Mouse (Mus musculus) megakaryocyte, embryonic 14.5 days (primary cell): Measurements from ENCODE around the gene Lpar6. TPM values are rescaled to one million over a fixed set of nuclear protein-coding genes. Genes with fewer than 3 reads are reported as not detected.

ENCODE experiments used
- H3K27me3 ChIP-seq: replicated peaks from 2 replicates; pipeline ENCODE3; 2012; ENCODE audit warnings: inconsistent platforms
- H3K36me3 ChIP-seq: replicated peaks from 2 replicates; pipeline ENCODE3; 2012; ENCODE audit warnings: low read length, inconsistent platforms, mixed read lengths
- H3K4me1 ChIP-seq: 2 replicates; pipeline ENCODE4 v1.6.1; 2012; ENCODE audit warnings: inconsistent platforms
- H3K4me3 ChIP-seq: replicated peaks from 2 replicates; pipeline ENCODE3; 2012; ENCODE audit warnings: moderate library complexity, mild to moderate bottlenecking, inconsistent platforms
- H3K9me3 ChIP-seq: 2 replicates; pipeline ENCODE4 v1.6.1; 2012; ENCODE audit warnings: inconsistent platforms
- FLI1 ChIP-seq: IDR thresholded peaks from 2 replicates; pipeline ENCODE4 v1.6.1; 2012; ENCODE audit warnings: low read length, inconsistent platforms, mixed read lengths
- GATA1 ChIP-seq: IDR thresholded peaks from 3 replicates; pipeline ENCODE4 v1.6.1; 2012; ENCODE audit warnings: mixed read lengths, low read length, inconsistent platforms, borderline replicate concordance
- polyA plus RNA-seq: library from polyadenylated mRNA; stranded (reverse); fragments of >175 nt; gene quantifications from 2 replicates; pipeline ENCODE4 v1.2.3, GENCODE M21; 2012; ENCODE audit warnings: low replicate concordance; ENCODE audit not compliant: insufficient read depth

Lpar6 gene
- polyA plus RNA-seq = 0.41 TPM in 1 of 2 replicates, not detected in the other

DNA sequence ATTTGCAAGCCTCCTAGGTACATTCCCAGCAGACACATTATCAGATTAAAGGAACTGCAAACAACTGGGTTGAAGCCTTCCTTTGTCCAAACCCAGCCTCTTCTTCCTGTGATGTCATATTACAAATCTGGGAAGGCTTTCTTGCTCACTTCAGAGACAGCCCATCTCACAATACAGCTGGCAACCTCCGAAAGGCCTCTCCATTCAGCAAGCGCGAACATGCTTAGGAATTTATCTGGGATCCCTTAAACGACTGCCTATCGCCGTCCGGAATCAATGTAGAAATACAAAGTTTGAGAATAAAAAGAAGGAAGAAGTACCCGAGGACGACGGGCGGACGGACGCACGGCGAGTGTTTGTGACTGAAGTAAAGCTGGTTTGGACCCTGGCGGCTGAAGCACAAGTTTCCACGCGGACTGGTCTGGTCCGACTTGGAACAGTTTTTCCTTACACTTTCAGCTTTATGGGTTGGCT is at the start of gene Lpar6:
Gene Lpar6 (plus strand): TSS at position 48 of the 474 bp plus-strand sequence.
- Histone ChIP-seq H3K4me3 (peak within 1 kb of the TSS; percentile 96), H3K27me3 (no peaks in the 10 kb centered on the region), H3K4me1 (peaks cover 44% of the 10 kb centered on the region), H3K36me3 (peaks cover 45% of the 10 kb centered on the region), H3K9me3 (no peaks in the 10 kb centered on the region)
- TF ChIP-seq GATA1 (no peak), FLI1 (no peak)

- H3K36me3 ChIP-seq = peaks cover 96% of the 10 kb centered on the region
- no peak overlapping the region for H3K4me3 ChIP-seq
- no peaks in the 10 kb centered on the region for H3K9me3 ChIP-seq
- no peak for TF ChIP-seq FLI1
- H3K4me1 ChIP-seq = peaks cover 73% of the 10 kb centered on the region
- H3K27me3 ChIP-seq = no peaks in the 10 kb centered on the region
Observed at GRCm38 (mm10) chr14:73199058-73199457, 38.6 kb upstream of the Lpar6 start.

DNA sequence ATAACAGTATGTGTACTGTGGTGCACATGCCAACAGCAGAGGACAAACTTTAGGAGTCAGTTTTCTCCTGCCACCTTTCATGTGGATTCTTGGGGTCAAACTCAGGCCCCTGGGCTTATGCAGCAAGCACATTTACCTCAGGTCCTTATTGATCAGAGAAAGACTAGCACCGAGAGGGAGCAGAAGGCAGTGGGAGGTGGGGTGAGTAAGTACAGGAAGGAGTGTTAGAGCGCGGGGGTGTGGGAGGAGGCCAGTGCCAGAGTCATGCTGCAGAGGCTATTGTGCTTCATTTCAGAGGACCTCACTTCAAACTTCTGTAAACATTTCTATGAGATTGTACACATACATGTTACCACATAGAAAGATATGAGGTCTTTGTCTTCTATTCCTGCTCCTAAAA is 36.2 kb upstream of the Lpar6 start:
- Histone ChIP-seq H3K36me3 (peaks cover 99% of the 10 kb centered on the region), H3K4me1 (peaks cover 83% of the 10 kb centered on the region), H3K9me3 (no peaks in the 10 kb centered on the region), H3K4me3 (no peak overlapping the region), H3K27me3 (no peaks in the 10 kb centered on the region)
- TF ChIP-seq GATA1 (no peak), FLI1 (no peak)

DNA sequence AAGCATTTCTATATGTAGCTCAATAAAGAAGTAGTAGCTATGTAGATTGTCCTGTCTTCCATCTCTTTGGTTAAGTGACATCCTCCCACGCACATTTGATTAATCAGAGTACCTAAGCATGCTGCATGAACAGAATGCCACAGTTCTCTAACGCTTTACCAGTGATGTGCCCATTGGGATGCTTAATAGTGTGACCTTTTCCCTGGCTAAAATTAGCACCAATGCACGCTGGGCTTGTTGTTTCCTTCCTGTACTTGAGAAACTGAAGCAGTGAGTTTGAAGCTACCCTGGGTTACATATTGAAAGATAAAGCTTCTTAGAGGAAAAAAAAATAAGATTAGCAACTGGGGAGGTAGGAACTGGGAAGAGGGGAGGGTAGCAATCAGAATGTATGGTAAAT is 33.7 kb upstream of the Lpar6 start:
- H3K4me3 ChIP-seq = no peak overlapping the region
- H3K4me1 ChIP-seq = peaks cover 63% of the 10 kb centered on the region
- no peak for TF ChIP-seq FLI1
- TF ChIP-seq GATA1 = no peak
- H3K36me3 ChIP-seq = peaks cover 93% of the 10 kb centered on the region
- H3K9me3 ChIP-seq = no peaks in the 10 kb centered on the region
- no peaks in the 10 kb centered on the region for H3K27me3 ChIP-seq

DNA sequence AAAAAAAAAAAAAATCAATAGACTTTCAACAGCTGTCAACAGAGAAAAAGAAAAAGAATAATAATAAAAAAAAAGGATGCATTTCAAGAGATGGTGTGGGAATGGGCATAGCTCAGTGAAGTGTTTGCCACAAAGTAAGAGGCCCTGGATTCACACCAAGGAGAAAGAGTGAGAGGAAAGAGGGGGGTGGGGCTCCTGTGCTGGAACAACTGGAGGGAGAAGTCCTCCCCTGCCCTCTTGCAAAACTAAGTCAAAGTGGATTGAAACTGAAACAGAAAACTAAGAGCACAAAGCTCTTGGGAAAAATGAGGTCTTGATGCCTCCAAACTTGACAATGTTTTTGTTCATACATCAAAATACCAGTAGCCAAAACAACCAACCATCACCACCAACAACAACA is 28.4 kb upstream of the Lpar6 start:
- no peaks in the 10 kb centered on the region for H3K9me3 ChIP-seq
- H3K27me3 ChIP-seq = no peaks in the 10 kb centered on the region
- peak overlapping the region; percentile 62 for H3K4me3 ChIP-seq
- TF ChIP-seq FLI1 (no peak), GATA1 (no peak)
- H3K36me3 ChIP-seq = peaks cover 84% of the 10 kb centered on the region
- peaks cover 31% of the 10 kb centered on the region for H3K4me1 ChIP-seq

GRCm38 (mm10) chr14:73210196-73210595 is 27.5 kb upstream of the Lpar6 start:
- Histone ChIP-seq H3K9me3 (no peaks in the 10 kb centered on the region), H3K4me3 (no peak overlapping the region), H3K27me3 (no peaks in the 10 kb centered on the region), H3K36me3 (peaks cover 84% of the 10 kb centered on the region), H3K4me1 (peaks cover 27% of the 10 kb centered on the region)
- TF ChIP-seq FLI1 (no peak), GATA1 (no peak)

DNA sequence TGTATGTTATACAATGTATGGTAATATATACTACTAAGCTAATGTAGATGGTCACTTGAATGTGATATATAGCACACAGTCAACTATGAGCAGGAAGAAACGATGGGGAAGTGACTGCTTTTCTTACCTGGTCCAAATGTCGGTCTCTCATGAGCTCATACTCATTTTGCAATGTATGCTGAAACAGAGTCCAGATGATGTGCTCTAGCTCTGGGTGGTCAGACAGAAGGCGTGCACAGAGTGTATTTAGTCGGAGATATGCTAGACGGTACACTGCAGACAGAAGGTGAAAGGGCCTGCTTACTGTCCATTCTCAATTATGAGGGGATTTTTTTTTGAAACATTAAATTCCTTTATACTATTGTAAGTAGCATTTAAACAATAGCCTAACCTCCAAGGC is 26.2 kb upstream of the Lpar6 start:
- Histone ChIP-seq H3K36me3 (peaks cover 85% of the 10 kb centered on the region), H3K4me1 (peaks cover 37% of the 10 kb centered on the region)

DNA sequence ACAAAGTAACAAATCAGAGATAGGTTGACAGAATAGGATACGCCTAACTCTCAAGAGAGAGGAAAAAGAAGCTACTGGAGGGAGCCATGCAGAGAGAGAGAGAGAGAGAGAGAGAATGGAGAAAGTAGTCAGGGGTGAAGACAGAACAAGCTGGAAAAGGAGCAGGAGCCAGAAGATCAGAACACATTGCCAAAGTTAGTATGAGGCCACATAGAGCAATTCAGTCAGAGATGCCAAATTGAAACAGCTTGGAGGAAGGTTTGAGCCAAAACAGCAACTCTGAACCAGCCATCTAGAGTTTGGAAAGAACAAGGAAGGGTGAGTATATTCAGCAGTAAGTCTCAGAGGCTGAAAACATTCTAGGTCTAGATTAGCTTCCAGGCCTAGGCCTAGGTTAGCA is 20.6 kb upstream of the Lpar6 start:
- Histone ChIP-seq H3K9me3 (no peaks in the 10 kb centered on the region), H3K36me3 (peaks cover 73% of the 10 kb centered on the region), H3K27me3 (no peaks in the 10 kb centered on the region), H3K4me1 (peaks cover 54% of the 10 kb centered on the region), H3K4me3 (no peak overlapping the region)
- TF ChIP-seq FLI1 (no peak), GATA1 (no peak)

More for the DNA sequence above, 26.2 kb upstream of the Lpar6 start:
- no peak for TF ChIP-seq FLI1
- TF ChIP-seq GATA1 = no peak
- Histone ChIP-seq H3K27me3 (no peaks in the 10 kb centered on the region), H3K4me3 (no peak overlapping the region), H3K9me3 (no peaks in the 10 kb centered on the region)

GRCm38 (mm10) chr14:73222316-73222970 is 15.3 kb upstream of the Lpar6 start:
- Histone ChIP-seq H3K27me3 (no peaks in the 10 kb centered on the region), H3K9me3 (no peaks in the 10 kb centered on the region), H3K4me1 (peaks cover 61% of the 10 kb centered on the region), H3K36me3 (peaks cover 56% of the 10 kb centered on the region), H3K4me3 (no peak overlapping the region)
- TF ChIP-seq FLI1 (no peak), GATA1 (no peak)

- H3K4me3 ChIP-seq = no peak overlapping the region
- H3K9me3 ChIP-seq = no peaks in the 10 kb centered on the region
- TF ChIP-seq FLI1 (no peak), GATA1 (no peak)
- peaks cover 65% of the 10 kb centered on the region for H3K36me3 ChIP-seq
- no peaks in the 10 kb centered on the region for H3K27me3 ChIP-seq
- peaks cover 58% of the 10 kb centered on the region for H3K4me1 ChIP-seq
Observed at GRCm38 (mm10) chr14:73226346-73226745, 11.3 kb upstream of the Lpar6 start.

GRCm38 (mm10) chr14:73226849-73227248 is 10.8 kb upstream of the Lpar6 start:
- H3K27me3 ChIP-seq = no peaks in the 10 kb centered on the region
- TF ChIP-seq GATA1 (no peak), FLI1 (no peak)
- H3K36me3 ChIP-seq = peaks cover 70% of the 10 kb centered on the region
- H3K9me3 ChIP-seq = no peaks in the 10 kb centered on the region
- H3K4me3 ChIP-seq = no peak overlapping the region
- peaks cover 63% of the 10 kb centered on the region for H3K4me1 ChIP-seq
